Comparison of ENCODE assay signal across 24 mouse cellular contexts in genomic region chr7:127289306-127289705, GRCm38 (mm10).
"Had no signal": no experiment of that assay in that cellular context is flagged by ENCODE, and none has a peak within 500 bp of the region (broad histone marks: within the 10 kb centered on the region; RNA-seq: fewer than 3 reads in every experiment).

No protein-coding gene starts in this region.

- H3K4me3 ChIP-seq: kidney, embryonic 15.5 days; left cerebral cortex, adult 2 months; limb, embryonic 12.5 days; limb, embryonic 15.5 days; liver, embryonic 15.5 days; lung, embryonic 15.5 days; neural tube, embryonic 12.5 days; neural tube, embryonic 15.5 days had no signal

- H3K9me3 ChIP-seq: liver, embryonic 15.5 days had no signal

- H3K27me3 ChIP-seq: kidney, embryonic 15.5 days; limb, embryonic 12.5 days; limb, embryonic 15.5 days; lung, embryonic 15.5 days; neural tube, embryonic 12.5 days; neural tube, embryonic 15.5 days had no signal

- H3K9ac ChIP-seq: kidney, embryonic 15.5 days; limb, embryonic 12.5 days; limb, embryonic 15.5 days; liver, embryonic 15.5 days; lung, embryonic 15.5 days; neural tube, embryonic 12.5 days; neural tube, embryonic 15.5 days had no signal

- H3K27ac ChIP-seq: kidney, embryonic 15.5 days; left cerebral cortex, adult 2 months; limb, embryonic 12.5 days; limb, embryonic 15.5 days; liver, embryonic 15.5 days; lung, embryonic 15.5 days; neural tube, embryonic 12.5 days; neural tube, embryonic 15.5 days had no signal

- H3K4me2 ChIP-seq: kidney, embryonic 15.5 days; limb, embryonic 12.5 days; limb, embryonic 15.5 days; liver, embryonic 11.5 days; lung, embryonic 15.5 days; midbrain, embryonic 11.5 days; neural tube, embryonic 12.5 days; neural tube, embryonic 15.5 days had no signal

- H3K36me3 ChIP-seq: kidney, embryonic 15.5 days; limb, embryonic 12.5 days; limb, embryonic 15.5 days; liver, embryonic 15.5 days; lung, embryonic 15.5 days; neural tube, embryonic 12.5 days; neural tube, embryonic 15.5 days had no signal

- DNase-seq: kidney, adult 11 months; kidney, adult 8-10 months; kidney, postnatal 10 days; kidney, postnatal 36 days; layer of hippocampus, postnatal 36 days; lung, adult 18-20 months; lung, postnatal 14 days; lung, postnatal 4 days; midbrain, embryonic 14.5 days; right cerebral cortex, adult 18-20 months; right cerebral cortex, postnatal 14 days; right cerebral cortex, postnatal 4 days; thymus, adult 2 months; thymus, postnatal 14 days had no signal

- H3K4me1 ChIP-seq: limb, embryonic 12.5 days; limb, embryonic 15.5 days; lung, embryonic 15.5 days; neural tube, embryonic 12.5 days; neural tube, embryonic 15.5 days had no signal
